Mouse (Mus musculus) brain, embryonic 14.5 days (tissue): ENCODE measurements around the gene Mob3c.

Experiments used
- CTCF ChIP-seq: fragments of 200-500 bp; IDR thresholded peaks from 2 replicates; pipeline ENCODE4 v1.5.1; 2012; ENCODE audit warnings: inconsistent platforms, mild to moderate bottlenecking, moderate library complexity, borderline replicate concordance; ENCODE audit not compliant: insufficient read depth, insufficient read length; ENCODE audit errors: extremely low read depth
- POLR2A ChIP-seq: fragments of 200-500 bp; IDR thresholded peaks from 2 replicates; pipeline ENCODE4 v1.6.1; 2012; ENCODE audit warnings: mild to moderate bottlenecking, inconsistent platforms, borderline replicate concordance; ENCODE audit not compliant: poor library complexity, insufficient read depth, insufficient read length, severe bottlenecking; ENCODE audit errors: extremely low read depth

GRCm38 (mm10) chr4:115850111-115850510 lies 22.2 kb downstream of the Mob3c start:
- no peak for TF ChIP-seq POLR2A
- TF ChIP-seq CTCF: no peak
